9 mouse cellular contexts compared by ENCODE assay signal in the genomic region with DNA sequence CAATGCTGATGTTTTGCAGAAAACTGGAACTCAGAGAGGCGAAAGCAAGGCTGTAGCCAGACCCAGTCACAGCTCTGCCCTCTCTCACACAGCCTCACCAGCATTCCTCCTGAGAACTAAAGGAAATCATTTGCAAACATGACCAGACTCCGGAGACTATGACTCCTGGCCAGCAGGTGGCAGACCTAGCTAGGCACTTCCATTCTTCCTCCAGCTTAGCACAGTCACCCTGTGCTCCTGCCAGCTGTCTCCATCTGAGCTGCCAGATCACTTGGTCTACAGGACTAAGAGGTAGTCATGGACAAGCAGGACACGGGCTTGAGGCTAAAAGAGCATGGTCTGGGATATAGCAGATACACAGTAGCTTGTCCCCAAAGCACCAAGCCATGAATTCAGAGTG. TPM values are rescaled to one million over a fixed set of nuclear protein-coding genes. Genes with fewer than 3 reads are reported as not detected.
DNase-seq lines count a peak whose midpoint lies in the region; ATAC-seq and TF ChIP-seq lines count a peak whose summit lies in the region.
"Had no signal": no experiment of that assay in that cellular context is flagged by ENCODE, and none has a peak within 500 bp of the region (broad histone marks: within the 10 kb centered on the region; RNA-seq: fewer than 3 reads in every experiment).

No protein-coding gene starts in this region.

- H3K27ac ChIP-seq in forebrain, embryonic 15.5 days (replicated peaks): peak overlapping the region; percentile 42; the same call in 1 of the 2 replicates
- H3K27ac ChIP-seq in hindbrain, embryonic 10.5 days: no peak overlapping the region
- H3K27ac ChIP-seq in lung, postnatal 0 days (ENCODE audit: low read length): no peak overlapping the region
- H3K27ac ChIP-seq: macrophage had no signal

- H3K4me3 ChIP-seq in G1E (ENCODE audit: low read depth, low read length): no peak overlapping the region
- H3K4me3 ChIP-seq in forebrain, embryonic 15.5 days: no peak overlapping the region
- no peak overlapping the region for H3K4me3 ChIP-seq in hindbrain, embryonic 10.5 days
- no peak overlapping the region for H3K4me3 ChIP-seq in lung, postnatal 0 days (ENCODE audit: low read depth, low read length)

- H3K4me1 ChIP-seq in G1E (ENCODE audit: insufficient read depth, low read depth, low read length): peaks cover 67% of the 10 kb centered on the region
- peaks cover 52% of the 10 kb centered on the region for H3K4me1 ChIP-seq in forebrain, embryonic 15.5 days
- H3K4me1 ChIP-seq in hindbrain, embryonic 10.5 days (replicated peaks): peaks cover 57% of the 10 kb centered on the region
- H3K4me1 ChIP-seq in lung, postnatal 0 days (ENCODE audit: insufficient read depth, low read depth, low read length): peaks cover 15% of the 10 kb centered on the region; the same call in 1 of the 2 replicates

- TF ChIP-seq CTCF in G1E (IDR thresholded peaks at IDR 0.05; ENCODE audit: low read depth, low read length): peak; percentile 77
- TF ChIP-seq CTCF in lung, postnatal 0 days (IDR thresholded peaks at IDR 0.05): peak; percentile 95

- H3K27me3 ChIP-seq in G1E (ENCODE audit: insufficient read depth, low read length): peaks cover 41% of the 10 kb centered on the region
- no peaks in the 10 kb centered on the region for H3K27me3 ChIP-seq in forebrain, embryonic 15.5 days
- peaks cover 41% of the 10 kb centered on the region for H3K27me3 ChIP-seq in hindbrain, embryonic 10.5 days (ENCODE audit: insufficient read depth, poor library complexity, severe bottlenecking)
- H3K27me3 ChIP-seq in lung, postnatal 0 days (replicated peaks; ENCODE audit: insufficient read depth, low read length): no peaks in the 10 kb centered on the region

- no peak for TF ChIP-seq EP300 in lung, postnatal 0 days (IDR thresholded peaks at IDR 0.05)

- H3K4me2 ChIP-seq in forebrain, embryonic 15.5 days (replicated peaks): no peak overlapping the region
- no peak overlapping the region for H3K4me2 ChIP-seq in lung, postnatal 0 days (replicated peaks; ENCODE audit: low read depth, low read length)

- ATAC-seq in G1E (ENCODE audit: extremely low read depth, insufficient number of reproducible peaks, low FRiP score, poor library complexity, severe bottlenecking): peak; percentile 25; the same call in 1 of the 2 replicates
- peak; percentile 12; the same call in 1 of the 2 replicates for ATAC-seq in forebrain, embryonic 15.5 days (replicated peaks)
- peak; percentile 23 for ATAC-seq in lung, postnatal 0 days

- peak; percentile 79 for DNase-seq in G1E (ENCODE audit: low spot score)
- peak; percentile 79 for DNase-seq in c-Kit-positive CD71-positive TER-119-positive erythroid progenitor cells, embryonic 14.5 days (ENCODE audit: low spot score)
- peak; percentile 89 for DNase-seq in hindbrain, embryonic 10.5 days (ENCODE audit: low spot score)
- peak; percentile 81 to 85 for DNase-seq in layer of hippocampus, adult 8-10 months (ENCODE audit: low spot score in 2 of 2)
- DNase-seq in lung, postnatal 0 days (ENCODE audit: low spot score): peak; percentile 94
- DNase-seq in ovary, postnatal 36 days (ENCODE audit: low spot score): peak; percentile 79
- DNase-seq in thymus, postnatal 14 days: peak; percentile 87

- peaks cover 4% of the 10 kb centered on the region; the same call in 1 of the 2 replicates for H3K9me3 ChIP-seq in G1E (replicated peaks)
- H3K9me3 ChIP-seq in forebrain, embryonic 15.5 days: no peaks in the 10 kb centered on the region
- H3K9me3 ChIP-seq in hindbrain, embryonic 10.5 days: no peaks in the 10 kb centered on the region
- H3K9me3 ChIP-seq in lung, postnatal 0 days (ENCODE audit: low read length): no peaks in the 10 kb centered on the region

- H3K36me3 ChIP-seq in G1E (replicated peaks): peaks cover 13% of the 10 kb centered on the region
- H3K36me3 ChIP-seq in forebrain, embryonic 15.5 days: no peaks in the 10 kb centered on the region
- H3K36me3 ChIP-seq in hindbrain, embryonic 10.5 days: no peaks in the 10 kb centered on the region
- no peaks in the 10 kb centered on the region for H3K36me3 ChIP-seq in lung, postnatal 0 days (ENCODE audit: insufficient read depth, low read length)

- 8% methylated on average over 3 of the region's 3 CpGs for WGBS in forebrain, embryonic 15.5 days
- 6% methylated on average over 3 of the region's 3 CpGs for WGBS in hindbrain, embryonic 10.5 days
- WGBS in lung, postnatal 0 days: 6% methylated on average over 3 of the region's 3 CpGs

- no peak overlapping the region for H3K9ac ChIP-seq in forebrain, embryonic 15.5 days (replicated peaks)
- H3K9ac ChIP-seq in lung, postnatal 0 days (replicated peaks; ENCODE audit: low read depth): no peak overlapping the region

RNA-seq across cellular contexts. Expression of gene Tango2, which starts 2.7 kb away (rescaled TPM):
- total RNA-seq in G1E (2014; fragmentation: Nextera tagmentation) (87.0 and 88.7 TPM in 2 replicates), G1E (2017) (40.7 and 47.9 TPM in 2 replicates)
- polyA plus RNA-seq in G1E (2012): 37.3 and 42.8 TPM in 2 replicates
- 76.5 and 78.1 TPM in 2 replicates for polyA plus RNA-seq in forebrain, embryonic 15.5 days (2015; fragmentation: Nextera tagmentation; extraction: Ambion mirVana)
- 45.5 and 52.8 TPM in 2 replicates for polyA plus RNA-seq in hindbrain, embryonic 10.5 days (2016; fragmentation: Nextera tagmentation; extraction: Ambion mirVana)
- total RNA-seq in layer of hippocampus, adult 8-10 months (2022): 100 to 1,000 TPM; 112 to 138 (median 127) TPM
- 23.7 and 25.2 TPM in 2 replicates for polyA plus RNA-seq in lung, postnatal 0 days (2015; fragmentation: Nextera tagmentation; extraction: Ambion mirVana)

RNA-seq across cellular contexts. Expression of gene Arvcf, which starts 2.7 kb away (rescaled TPM):
- total RNA-seq in G1E (2014; fragmentation: Nextera tagmentation) (53.7 and 64.0 TPM in 2 replicates), G1E (2017) (188 and 239 TPM in 2 replicates)
- polyA plus RNA-seq in G1E (2012): 137 and 154 TPM in 2 replicates
- polyA plus RNA-seq in forebrain, embryonic 15.5 days (2015; fragmentation: Nextera tagmentation; extraction: Ambion mirVana): 63.3 and 72.0 TPM in 2 replicates
- 99.5 and 115 TPM in 2 replicates for polyA plus RNA-seq in hindbrain, embryonic 10.5 days (2016; fragmentation: Nextera tagmentation; extraction: Ambion mirVana)
- 10 to 100 TPM; 35.5 to 52.4 (median 41.6) TPM for total RNA-seq in layer of hippocampus, adult 8-10 months (2022)
- polyA plus RNA-seq in lung, postnatal 0 days (2015; fragmentation: Nextera tagmentation; extraction: Ambion mirVana): 14.6 and 18.5 TPM in 2 replicates

RNA-seq across cellular contexts. Expression of gene Dgcr8, which starts 56.2 kb away (rescaled TPM):
- 52.8 and 52.9 TPM in 2 replicates for total RNA-seq in G1E (2014; fragmentation: Nextera tagmentation)
- total RNA-seq in G1E (2017): 45.9 and 52.7 TPM in 2 replicates
- polyA plus RNA-seq in G1E (2012): 5.9 and 9.8 TPM in 2 replicates
- 38.5 and 40.9 TPM in 2 replicates for polyA plus RNA-seq in forebrain, embryonic 15.5 days (2015; fragmentation: Nextera tagmentation; extraction: Ambion mirVana)
- polyA plus RNA-seq in hindbrain, embryonic 10.5 days (2016; fragmentation: Nextera tagmentation; extraction: Ambion mirVana): 37.4 and 45.4 TPM in 2 replicates
- 10 to 100 TPM; 40.5 to 65.1 (median 46.7) TPM for total RNA-seq in layer of hippocampus, adult 8-10 months (2022)
- 13.3 and 14.4 TPM in 2 replicates for polyA plus RNA-seq in lung, postnatal 0 days (2015; fragmentation: Nextera tagmentation; extraction: Ambion mirVana)
